Mouse (Mus musculus) kidney, adult 2 months (tissue): ENCODE results near the gene Fam161b. TPM values are rescaled to one million over a fixed set of nuclear protein-coding genes. Genes with fewer than 3 reads are reported as not detected.

Source experiments
- DNase-seq: peaks from one replicate; pipeline ENCODE4 v3.0.0; 2021
- H3K27ac ChIP-seq: fragments of 200-500 bp; 2 replicates; pipeline ENCODE4 v1.5.1; 2012; ENCODE audit warnings: low read depth, low read length, control low read depth, inconsistent platforms; ENCODE audit not compliant: insufficient read depth
- H3K27me3 ChIP-seq: fragments of 200-500 bp; replicated peaks from 2 replicates; pipeline ENCODE4 v1.6.1; 2012; ENCODE audit warnings: mild to moderate bottlenecking, moderate library complexity, low read length, inconsistent platforms; ENCODE audit not compliant: control insufficient read depth, insufficient read depth
- H3K36me3 ChIP-seq: fragments of 200-500 bp; 2 replicates; pipeline ENCODE4 v1.6.1; 2012; ENCODE audit warnings: mild to moderate bottlenecking, moderate library complexity, low read length, inconsistent platforms; ENCODE audit not compliant: control insufficient read depth, insufficient read depth
- H3K4me1 ChIP-seq: fragments of 200-500 bp; 2 replicates; pipeline ENCODE4 v1.6.1; 2011; ENCODE audit warnings: low read length; ENCODE audit not compliant: control insufficient read depth, insufficient read depth
- H3K4me3 ChIP-seq: fragments of 200-500 bp; 2 replicates; pipeline ENCODE4 v1.5.1; 2011; ENCODE audit warnings: mild to moderate bottlenecking, low read depth, low read length, control low read depth; ENCODE audit not compliant: insufficient read depth
- CTCF ChIP-seq: fragments of 200-500 bp; conservative IDR thresholded peaks from 2 replicates; pipeline ENCODE4 v1.5.1; 2011; ENCODE audit warnings: low read depth, mild to moderate bottlenecking, control low read depth, low read length, moderate library complexity, mixed read lengths; ENCODE audit not compliant: insufficient read depth, insufficient read length
- POLR2A ChIP-seq: fragments of 200-500 bp; IDR thresholded peaks from one replicate; pipeline ENCODE4 v1.6.1; 2011; ENCODE audit warnings: low read depth, low read length, control low read depth
- WGBS: fragments of 180-500 bp; shearing (Covaris S2); methylation state at CpG from one replicate; pipeline ENCODE4 v1.1.7; 2018; 5-methylcytosine and 5-hydroxymethylcytosine counted together
- polyA plus RNA-seq: library from polyadenylated mRNA; depleted of rRNA; stranded (reverse); fragments of >200 nt; gene quantifications from 2 replicates; pipeline ENCODE4 v1.2.3, GENCODE M21; 2012

Gene Fam161b
- polyA plus RNA-seq, 1 experiment, result 1.2 TPM

DNA sequence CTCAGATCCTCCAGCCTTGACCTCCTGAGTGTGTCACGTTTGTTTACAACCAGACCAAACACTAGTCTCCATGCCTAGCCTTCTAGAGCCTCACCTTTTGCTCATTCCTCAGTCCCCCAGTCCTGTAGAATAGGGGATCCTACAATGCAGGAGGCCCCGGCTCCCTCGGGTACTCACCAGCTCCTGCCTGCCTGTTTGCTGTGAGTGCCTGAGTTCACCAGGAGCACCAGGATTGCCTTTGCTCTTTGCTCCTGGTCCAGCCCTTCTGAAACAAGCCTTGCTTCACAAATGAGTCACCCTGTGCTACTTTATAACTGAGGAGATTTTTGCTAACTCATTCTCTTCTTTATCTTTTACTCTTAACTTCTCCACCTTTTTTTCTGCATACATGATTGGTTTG, 39.0 kb upstream of the Fam161b start:
- TF ChIP-seq CTCF, result no peak
- TF ChIP-seq POLR2A, result peak; percentile 40
- H3K4me1 ChIP-seq, result peaks cover 20% of the 10 kb centered on the region
- peak overlapping the region; percentile 46 for H3K4me3 ChIP-seq
- H3K36me3 ChIP-seq, result peaks cover 2% of the 10 kb centered on the region; the same call in 1 of the 2 replicates
- peak; percentile 84 for DNase-seq
- 32% methylated on average over 3 of the region's 3 CpGs for WGBS
- H3K27ac ChIP-seq, result peak overlapping the region; percentile 89
- H3K27me3 ChIP-seq, result no peaks in the 10 kb centered on the region

DNA sequence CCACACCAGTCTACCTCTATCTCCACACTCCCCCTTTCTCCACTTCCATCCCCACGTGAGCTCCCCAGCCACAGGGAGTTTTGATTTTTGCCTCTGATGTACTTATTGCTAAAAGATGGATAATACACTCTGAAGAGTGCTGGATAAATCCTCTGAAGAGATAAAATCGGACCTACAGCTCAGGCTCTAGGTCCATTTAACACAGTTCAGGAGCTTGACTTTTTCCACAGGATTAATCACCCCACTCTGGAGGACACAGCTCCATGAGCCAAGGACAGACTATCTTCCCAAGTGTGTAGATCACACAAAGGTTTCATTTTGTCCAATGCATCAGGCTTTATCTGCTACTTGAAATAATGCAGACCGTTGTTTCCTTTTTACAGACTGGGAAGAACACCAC, 38.4 kb upstream of the Fam161b start:
- TF ChIP-seq CTCF, result no peak
- no peak for TF ChIP-seq POLR2A
- no peak for DNase-seq
- Histone ChIP-seq H3K36me3 (peaks cover 4% of the 10 kb centered on the region; the same call in 1 of the 2 replicates), H3K4me3 (peak overlapping the region; percentile 46), H3K4me1 (peaks cover 20% of the 10 kb centered on the region), H3K27me3 (no peaks in the 10 kb centered on the region), H3K27ac (peak overlapping the region; percentile 89)
- 46% methylated on average over 3 of the region's 3 CpGs for WGBS

DNA sequence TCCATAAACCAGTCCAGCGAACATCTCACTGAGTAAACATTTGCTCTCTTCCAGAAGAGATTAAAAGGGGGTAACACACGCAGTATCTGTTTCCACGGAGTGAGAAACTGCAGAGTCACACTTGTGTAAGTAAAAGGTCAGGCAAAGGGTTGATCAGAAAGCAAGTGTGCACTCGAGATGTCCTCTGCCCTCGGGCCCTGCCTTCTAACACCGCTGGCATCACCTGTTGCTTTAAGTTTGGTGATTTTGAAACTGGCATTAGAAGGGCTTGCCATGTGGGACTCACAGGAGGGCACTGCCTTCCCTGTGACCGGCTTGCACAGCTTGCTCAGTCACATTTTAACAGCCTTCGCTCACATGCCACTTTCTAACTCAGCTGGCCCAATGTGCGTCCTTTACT, 38.0 kb upstream of the Fam161b start:
- H3K27me3 ChIP-seq, result no peaks in the 10 kb centered on the region
- H3K4me1 ChIP-seq, result peaks cover 20% of the 10 kb centered on the region
- H3K27ac ChIP-seq, result peak overlapping the region; percentile 89
- H3K36me3 ChIP-seq, result peaks cover 4% of the 10 kb centered on the region; the same call in 1 of the 2 replicates
- no peak for TF ChIP-seq POLR2A
- no peak for TF ChIP-seq CTCF
- 41% methylated on average over 9 of the region's 9 CpGs for WGBS
- DNase-seq, result peak; percentile 81
- H3K4me3 ChIP-seq, result peak overlapping the region; percentile 46

DNA sequence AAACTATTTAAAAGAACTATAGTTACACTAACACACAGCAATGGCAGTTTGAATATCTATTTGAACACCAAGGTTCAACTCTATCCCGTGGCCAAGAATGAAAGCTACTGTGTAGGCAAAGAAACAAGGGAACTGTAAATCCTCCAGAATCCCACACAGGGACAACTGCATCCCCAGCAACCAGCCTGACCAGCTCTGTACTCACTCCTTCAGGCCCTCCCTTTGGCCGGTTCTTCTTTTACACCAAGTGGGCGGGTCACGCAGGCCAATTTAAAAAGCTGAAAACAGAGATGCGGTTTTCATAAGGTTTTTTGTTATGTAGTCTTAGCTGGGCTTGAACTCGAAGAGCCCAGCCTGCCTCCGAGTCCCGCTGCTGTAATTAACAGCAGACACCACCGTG, 37.5 kb upstream of the Fam161b start:
- WGBS, result 52% methylated on average over 9 of the region's 9 CpGs
- peak; percentile 22 for DNase-seq
- peak overlapping the region; percentile 46 for H3K4me3 ChIP-seq
- H3K36me3 ChIP-seq, result peaks cover 4% of the 10 kb centered on the region; the same call in 1 of the 2 replicates
- H3K4me1 ChIP-seq, result peaks cover 20% of the 10 kb centered on the region
- H3K27ac ChIP-seq, result peak overlapping the region; percentile 89
- TF ChIP-seq CTCF, result no peak
- H3K27me3 ChIP-seq, result no peaks in the 10 kb centered on the region

DNA sequence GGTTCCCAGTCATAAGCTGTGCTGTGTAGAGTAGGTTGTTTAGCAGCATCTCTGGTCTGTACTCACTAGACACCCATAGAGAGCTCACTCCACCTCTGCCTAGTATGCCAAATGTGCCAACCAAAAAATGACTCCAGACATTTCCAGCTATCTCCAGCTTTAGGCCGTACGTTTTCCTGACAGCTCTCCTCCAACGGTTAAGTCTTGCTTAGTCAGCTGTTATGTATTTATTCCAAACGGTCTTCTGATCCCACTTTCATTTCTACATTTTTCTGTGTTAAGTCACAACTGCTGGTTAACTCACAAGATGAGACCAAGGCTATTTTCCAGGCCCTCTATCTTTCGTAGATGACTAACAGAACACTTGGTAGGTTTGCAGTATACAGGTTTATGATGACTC, 37.0 kb upstream of the Fam161b start:
- no peak overlapping the region for H3K27ac ChIP-seq
- TF ChIP-seq POLR2A, result no peak
- no peak for TF ChIP-seq CTCF
- no peaks in the 10 kb centered on the region for H3K27me3 ChIP-seq
- WGBS, result 47% methylated on average over 5 of the region's 5 CpGs
- no peak overlapping the region for H3K4me3 ChIP-seq
- no peak for DNase-seq
- H3K36me3 ChIP-seq, result peaks cover 4% of the 10 kb centered on the region; the same call in 1 of the 2 replicates
- H3K4me1 ChIP-seq, result peaks cover 20% of the 10 kb centered on the region

DNA sequence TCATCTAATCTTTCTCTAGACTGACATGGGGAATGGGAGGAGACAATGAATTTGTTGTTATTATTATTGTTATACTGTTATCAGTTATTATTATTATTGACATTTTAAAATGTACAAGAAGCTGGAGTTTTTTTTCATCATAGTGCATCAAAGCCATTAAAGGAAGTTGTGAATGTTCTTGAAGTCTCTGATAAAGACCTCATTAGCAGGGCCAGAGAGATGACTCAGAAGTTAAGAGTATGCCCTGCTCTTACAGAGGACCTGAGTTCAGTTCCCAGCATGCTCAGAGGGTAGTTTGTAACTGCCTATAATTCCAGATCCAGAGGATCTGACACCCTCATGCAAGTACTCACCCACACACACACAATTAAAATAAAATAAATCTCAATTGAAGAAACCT, 36.1 kb upstream of the Fam161b start:
- Histone ChIP-seq H3K27me3 (no peaks in the 10 kb centered on the region), H3K4me1 (peaks cover 15% of the 10 kb centered on the region), H3K4me3 (no peak overlapping the region), H3K36me3 (peaks cover 4% of the 10 kb centered on the region; the same call in 1 of the 2 replicates), H3K27ac (no peak overlapping the region)
- no peak for DNase-seq
- no peak for TF ChIP-seq POLR2A
- no peak for TF ChIP-seq CTCF

DNA sequence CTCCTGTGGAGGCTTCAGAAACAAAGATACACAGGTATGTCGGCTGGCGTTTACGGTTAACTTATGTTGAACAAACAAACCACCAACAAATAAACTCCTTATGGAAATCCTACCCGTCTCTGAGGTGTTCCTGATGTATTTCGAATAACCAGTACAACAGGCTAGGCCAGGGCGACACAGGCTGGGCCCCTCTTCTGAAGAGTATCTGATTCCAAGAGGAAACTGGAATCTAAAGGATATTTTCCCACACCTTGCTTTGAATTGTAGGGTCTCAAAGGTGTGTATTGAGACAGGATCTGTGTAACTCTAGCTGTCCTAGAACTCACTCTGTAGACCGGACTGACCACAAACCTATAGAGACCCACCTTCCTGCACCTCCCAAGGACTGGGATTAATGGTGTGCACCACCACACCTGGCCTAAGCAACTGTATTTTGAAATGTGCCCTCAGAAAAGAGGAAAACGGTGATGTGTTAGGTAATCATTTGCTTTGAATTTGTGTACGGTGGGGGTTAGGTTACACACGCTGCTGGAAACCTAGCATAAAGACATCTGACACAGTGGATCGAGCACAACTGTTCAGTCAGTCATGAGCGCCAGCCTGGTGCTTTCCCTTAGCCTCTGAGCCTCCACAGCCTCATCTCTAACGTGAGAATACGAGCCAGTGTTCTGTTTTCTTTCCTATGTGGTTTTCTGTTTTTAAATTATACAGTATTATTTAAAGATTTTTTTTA, 35.5 kb upstream of the Fam161b start:
- DNase-seq, result no peak
- Histone ChIP-seq H3K4me1 (peaks cover 12% of the 10 kb centered on the region), H3K27ac (no peak overlapping the region), H3K4me3 (no peak overlapping the region), H3K27me3 (no peaks in the 10 kb centered on the region), H3K36me3 (peaks cover 4% of the 10 kb centered on the region; the same call in 1 of the 2 replicates)
- TF ChIP-seq CTCF (no peak), POLR2A (no peak)
- 70% methylated on average over 14 of the region's 14 CpGs for WGBS

DNA sequence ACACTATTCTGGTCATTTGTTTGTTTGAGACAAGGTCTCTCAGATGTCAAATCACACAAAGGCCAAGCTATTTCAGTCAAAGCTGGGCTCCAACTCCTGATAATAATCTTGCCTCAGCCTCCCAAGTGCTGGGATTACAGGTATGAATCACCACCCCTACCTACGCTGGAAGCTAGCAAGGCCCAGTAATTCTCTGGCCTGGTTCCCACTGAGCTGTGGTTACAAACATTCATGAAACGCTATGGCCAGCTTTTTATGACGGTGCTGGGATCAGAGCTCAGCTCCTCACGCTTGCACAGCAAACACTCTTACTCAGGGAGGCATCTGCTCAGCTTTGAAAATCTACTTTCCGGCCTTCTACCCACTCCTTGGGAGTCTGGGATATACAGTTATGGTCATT, 32.2 kb upstream of the Fam161b start:
- H3K27ac ChIP-seq, result no peak overlapping the region
- 70% methylated on average over 5 of the region's 5 CpGs for WGBS
- no peak overlapping the region for H3K4me3 ChIP-seq
- H3K36me3 ChIP-seq, result peaks cover 4% of the 10 kb centered on the region; the same call in 1 of the 2 replicates
- peaks cover 7% of the 10 kb centered on the region; the same call in 1 of the 2 replicates for H3K4me1 ChIP-seq
- DNase-seq, result no peak
- no peaks in the 10 kb centered on the region for H3K27me3 ChIP-seq
- TF ChIP-seq POLR2A (no peak), CTCF (no peak)
